Mouse (Mus musculus) forebrain, embryonic 16.5 days (tissue): ENCODE measurements around the gene Ankrd13d. TPM values are rescaled to one million over a fixed set of nuclear protein-coding genes. Genes with fewer than 3 reads are reported as not detected.
A peak's percentile ranks its signal among the peaks of the same experiment; 100 is the strongest.

ENCODE experiments used
- ATAC-seq: fragments of 200-750 bp; cut with Nextera tagmentation; 2 replicates; pipeline ENCODE4 v1.8.0; 2017; ENCODE audit warnings: mild to moderate bottlenecking, moderate library complexity
- H3K27ac ChIP-seq: fragments of 300-500 bp; sonication (generic); 2 replicates; pipeline ENCODE4 v1.5.1; 2014; ENCODE audit warnings: low read length, control low read depth
- H3K27me3 ChIP-seq: fragments of 300-500 bp; sonication (generic); replicated peaks from 2 replicates; pipeline ENCODE4 v1.6.1; 2014; ENCODE audit warnings: low read length; ENCODE audit not compliant: control insufficient read depth, insufficient read depth
- H3K36me3 ChIP-seq: fragments of 300-500 bp; sonication (generic); 2 replicates; pipeline ENCODE4 v1.6.1; 2014; ENCODE audit not compliant: control insufficient read depth, insufficient read depth
- H3K4me1 ChIP-seq: fragments of 300-500 bp; sonication (generic); replicated peaks from 2 replicates; pipeline ENCODE4 v1.6.1; 2014; ENCODE audit warnings: low read length; ENCODE audit not compliant: control insufficient read depth, insufficient read depth
- H3K4me2 ChIP-seq: fragments of 300-500 bp; sonication (generic); 2 replicates; pipeline ENCODE4 v1.6.1; 2014; ENCODE audit warnings: mild to moderate bottlenecking, low read length, control low read depth
- H3K4me3 ChIP-seq: fragments of 300-500 bp; sonication (generic); replicated peaks from 2 replicates; pipeline ENCODE4 v1.5.1; 2014; ENCODE audit warnings: mild to moderate bottlenecking, low read length, control low read depth
- H3K9ac ChIP-seq: fragments of 300-500 bp; sonication (generic); replicated peaks from 2 replicates; pipeline ENCODE4 v1.6.1; 2014; ENCODE audit warnings: low read depth, low read length, control low read depth
- H3K9me3 ChIP-seq: fragments of 300-500 bp; sonication (generic); 2 replicates; pipeline ENCODE4 v1.6.1; 2016; ENCODE audit warnings: low read length; ENCODE audit not compliant: control insufficient read depth
- WGBS: fragments of 180-500 bp; shearing (Covaris S2); extraction: QIAGEN DNeasy Blood & Tissue Kit; methylation state at CpG from one replicate; pipeline ENCODE4 v1.1.7; 2014; 5-methylcytosine and 5-hydroxymethylcytosine counted together
- polyA plus RNA-seq: library from polyadenylated mRNA; unstranded; fragments of >200 nt; fragmentation: Nextera tagmentation; extraction: Ambion mirVana; gene quantifications from 2 replicates; pipeline ENCODE4 v1.2.1, GENCODE M21; 2015

Gene Ankrd13d
- polyA plus RNA-seq, 1 experiment from 2014 or later: 38.6 TPM

DNA sequence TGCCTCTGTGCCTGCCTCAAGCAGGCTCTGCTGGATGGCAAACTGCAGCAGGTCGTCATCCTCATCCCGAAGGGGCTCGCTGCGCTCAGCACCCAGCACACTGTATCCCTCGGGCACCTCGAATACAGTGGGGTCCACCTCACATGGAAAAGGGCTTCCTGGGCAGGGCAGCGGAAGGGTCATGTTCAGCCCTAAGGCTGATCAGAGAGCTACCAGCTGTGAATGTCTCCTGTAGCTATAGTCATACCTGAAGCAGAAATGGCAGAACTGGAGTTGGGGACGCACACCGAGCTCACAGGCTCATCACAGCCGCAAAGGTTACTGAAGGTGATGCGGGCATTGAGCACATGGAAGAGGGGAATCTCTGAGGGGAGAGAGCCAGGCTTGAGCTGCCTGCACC, 12.0 kb downstream of the Ankrd13d start:
- H3K9ac ChIP-seq: no peak overlapping the region
- ATAC-seq: no peak
- 94% methylated on average over 11 of the region's 11 CpGs for WGBS
- no peaks in the 10 kb centered on the region for H3K36me3 ChIP-seq
- no peak overlapping the region for H3K4me2 ChIP-seq
- peaks cover under 1% of the 10 kb centered on the region; the same call in 1 of the 2 replicates for H3K9me3 ChIP-seq
- H3K27ac ChIP-seq: no peak overlapping the region
- peaks cover 9% of the 10 kb centered on the region; the same call in 1 of the 2 replicates for H3K27me3 ChIP-seq
- 0 out of 2 replicates have a peak, but pooled peaks cover 5% of the 10 kb centered on the region for H3K4me1 ChIP-seq
- H3K4me3 ChIP-seq: no peak overlapping the region

DNA sequence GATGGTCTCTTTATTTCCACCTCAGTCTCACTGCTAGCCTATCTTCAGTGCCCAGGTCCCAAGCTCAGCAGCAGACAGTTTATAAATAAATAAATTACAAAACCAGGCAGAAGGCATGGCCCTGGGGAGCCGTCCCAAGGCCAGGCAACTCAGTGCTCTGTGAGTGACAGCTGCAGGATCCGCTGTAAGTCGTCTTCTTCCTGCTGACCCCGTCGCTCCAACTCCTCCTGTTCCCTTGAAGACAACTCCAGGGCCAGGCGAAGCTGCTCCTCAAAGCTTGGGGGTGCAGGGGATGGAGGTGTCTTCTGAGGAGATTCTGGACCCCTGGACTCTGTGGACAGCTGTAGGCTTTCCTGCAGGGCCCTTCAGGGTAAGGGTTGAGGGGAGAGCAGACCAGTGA, 12.8 kb downstream of the Ankrd13d start:
- Histone ChIP-seq H3K27me3 (peaks cover 9% of the 10 kb centered on the region; the same call in 1 of the 2 replicates), H3K4me2 (no peak overlapping the region), H3K9me3 (no peaks in the 10 kb centered on the region), H3K9ac (no peak overlapping the region), H3K4me1 (0 out of 2 replicates have a peak, but pooled peaks cover 5% of the 10 kb centered on the region), H3K27ac (no peak overlapping the region), H3K4me3 (no peak overlapping the region), H3K36me3 (no peaks in the 10 kb centered on the region)
- ATAC-seq: no peak
- 76% methylated on average over 6 of the region's 6 CpGs for whole genome bisulfite sequencing

DNA sequence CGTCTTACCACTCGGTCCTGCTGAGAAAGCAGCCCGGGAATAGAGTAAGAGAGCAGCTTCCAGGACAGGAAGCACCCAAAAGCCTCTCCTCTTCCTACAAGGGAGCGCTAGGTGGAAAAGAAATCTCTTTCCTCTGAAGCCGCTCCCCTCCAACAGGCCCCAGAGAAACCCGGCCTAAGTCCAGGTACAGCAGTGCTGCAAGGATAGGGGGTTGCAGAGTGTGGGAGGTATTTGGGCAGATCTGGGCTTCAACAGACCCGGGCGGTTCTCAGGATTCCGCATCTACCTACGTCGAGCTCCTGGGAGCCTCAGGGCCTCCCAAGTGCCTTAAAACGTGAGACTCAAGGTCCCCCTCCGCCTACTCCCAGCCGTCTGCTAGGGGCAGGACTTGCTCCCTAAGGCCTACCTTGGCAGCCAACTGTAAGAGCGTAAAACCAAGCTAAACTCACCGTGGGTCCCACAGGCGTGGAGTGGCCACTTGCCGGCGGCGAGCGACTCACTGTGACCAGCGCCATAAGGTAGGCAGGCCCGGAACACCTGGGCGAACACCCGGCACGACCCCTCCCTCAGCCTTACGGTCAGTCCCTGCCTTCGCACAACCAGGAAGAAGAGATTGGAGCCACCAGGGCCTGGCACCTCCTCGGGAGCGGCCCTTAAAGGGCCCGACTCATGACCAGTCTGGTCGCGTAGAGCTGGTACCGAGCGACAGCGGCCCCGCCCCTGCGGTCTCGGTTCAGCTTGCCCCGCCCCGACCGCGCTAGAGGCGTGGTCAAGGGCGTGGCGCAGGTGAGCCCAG, 14.2 kb downstream of the Ankrd13d start, which contains the start of gene Ssh3:
TSS of gene Ssh3 (minus strand) at position 615 of the 796 bp plus-strand sequence.
- Histone ChIP-seq H3K27ac (no peak within 1 kb of the TSS), H3K4me2 (peak within 1 kb of the TSS; percentile 50), H3K9ac (peak within 1 kb of the TSS; percentile 49), H3K4me1 (0 out of 2 replicates have a peak, but pooled peaks cover 5% of the 10 kb centered on the region), H3K9me3 (no peaks in the 10 kb centered on the region), H3K4me3 (peak within 1 kb of the TSS; percentile 34), H3K36me3 (no peaks in the 10 kb centered on the region), H3K27me3 (peaks cover 9% of the 10 kb centered on the region; the same call in 1 of the 2 replicates)
- WGBS: 6% methylated on average over 46 of the region's 46 CpGs
- peak; percentile 49; the same call in 1 of the 2 replicates for ATAC-seq

- H3K4me3 ChIP-seq: no peak overlapping the region
- no peak overlapping the region for H3K9ac ChIP-seq
- no peak overlapping the region for H3K4me2 ChIP-seq
- H3K9me3 ChIP-seq: no peaks in the 10 kb centered on the region
- H3K4me1 ChIP-seq: 0 out of 2 replicates have a peak, but pooled peaks cover 5% of the 10 kb centered on the region
- peaks cover 9% of the 10 kb centered on the region; the same call in 1 of the 2 replicates for H3K27me3 ChIP-seq
- WGBS: 64% methylated on average over 4 of the region's 4 CpGs
- no peak overlapping the region for H3K27ac ChIP-seq
- no peaks in the 10 kb centered on the region for H3K36me3 ChIP-seq
- no peak for ATAC-seq
Measured at GRCm38 (mm10) chr19:4265956-4266355, 17.0 kb downstream of the Ankrd13d start.

- Histone ChIP-seq H3K9ac (no peak overlapping the region), H3K4me3 (no peak overlapping the region), H3K36me3 (no peaks in the 10 kb centered on the region), H3K27me3 (0 out of 2 replicates have a peak, but pooled peaks cover 5% of the 10 kb centered on the region), H3K27ac (no peak overlapping the region), H3K4me2 (no peak overlapping the region), H3K9me3 (no peaks in the 10 kb centered on the region), H3K4me1 (0 out of 2 replicates have a peak, but pooled peaks cover 5% of the 10 kb centered on the region)
- no peak for ATAC-seq
- WGBS: 95% methylated on average over 6 of the region's 6 CpGs
Measured at GRCm38 (mm10) chr19:4264171-4264780, 18.7 kb downstream of the Ankrd13d start.

DNA sequence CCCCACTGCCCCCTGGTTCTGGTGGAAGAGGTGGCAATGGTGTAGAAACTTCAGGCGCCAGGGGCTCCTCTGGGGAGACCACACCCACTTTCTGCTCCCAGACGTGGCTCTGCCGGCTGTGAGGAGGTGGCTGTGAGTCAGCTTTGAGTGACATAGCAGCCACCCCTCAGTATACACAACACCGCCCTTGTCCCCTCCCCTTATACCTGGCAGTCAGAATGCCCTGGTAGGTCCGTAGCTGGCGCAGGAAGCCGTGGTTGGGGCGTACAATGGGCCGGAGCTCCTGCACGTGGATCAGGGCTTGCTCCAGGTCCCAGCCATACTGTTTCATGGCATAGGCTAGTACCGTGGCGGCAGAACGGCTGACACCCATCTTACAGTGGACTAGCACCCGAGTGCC, 19.2 kb downstream of the Ankrd13d start:
- 0 out of 2 replicates have a peak, but pooled peaks cover 5% of the 10 kb centered on the region for H3K27me3 ChIP-seq
- H3K9me3 ChIP-seq: no peaks in the 10 kb centered on the region
- H3K4me1 ChIP-seq: no peaks in the 10 kb centered on the region
- no peak overlapping the region for H3K9ac ChIP-seq
- no peak for ATAC-seq
- no peak overlapping the region for H3K4me3 ChIP-seq
- H3K4me2 ChIP-seq: no peak overlapping the region
- no peaks in the 10 kb centered on the region for H3K36me3 ChIP-seq
- WGBS: 69% methylated on average over 14 of the region's 14 CpGs
- H3K27ac ChIP-seq: no peak overlapping the region

GRCm38 (mm10) chr19:4262756-4263155, 20.2 kb downstream of the Ankrd13d start:
- H3K4me3 ChIP-seq: no peak overlapping the region
- 72% methylated on average over 6 of the region's 6 CpGs for WGBS
- H3K27ac ChIP-seq: no peak overlapping the region
- H3K4me2 ChIP-seq: no peak overlapping the region
- 0 out of 2 replicates have a peak, but pooled peaks cover 3% of the 10 kb centered on the region for H3K27me3 ChIP-seq
- H3K4me1 ChIP-seq: peaks cover 3% of the 10 kb centered on the region
- no peak for ATAC-seq
- no peak overlapping the region for H3K9ac ChIP-seq
- H3K9me3 ChIP-seq: no peaks in the 10 kb centered on the region
- H3K36me3 ChIP-seq: no peaks in the 10 kb centered on the region

GRCm38 (mm10) chr19:4261038-4261698, 21.8 kb downstream of the Ankrd13d start:
- no peak for ATAC-seq
- Histone ChIP-seq H3K27me3 (no peaks in the 10 kb centered on the region), H3K9me3 (no peaks in the 10 kb centered on the region), H3K9ac (no peak overlapping the region), H3K36me3 (no peaks in the 10 kb centered on the region), H3K4me3 (no peak overlapping the region), H3K4me1 (peaks cover 9% of the 10 kb centered on the region), H3K4me2 (no peak overlapping the region), H3K27ac (no peak overlapping the region)
- WGBS: 51% methylated on average over 8 of the region's 8 CpGs

GRCm38 (mm10) chr19:4257897-4258252, 25.1 kb downstream of the Ankrd13d start:
- Histone ChIP-seq H3K4me1 (peaks cover 9% of the 10 kb centered on the region), H3K4me2 (peak overlapping the region; percentile 92), H3K9me3 (no peaks in the 10 kb centered on the region), H3K27me3 (no peaks in the 10 kb centered on the region), H3K9ac (peak overlapping the region; percentile 59), H3K27ac (no peak overlapping the region), H3K36me3 (no peaks in the 10 kb centered on the region), H3K4me3 (peak overlapping the region; percentile 54)
- no peak for ATAC-seq
- 20% methylated on average over 12 of the region's 12 CpGs for WGBS
